Mouse (Mus musculus): ENCODE results near the gene Tjp1.

GRCm38 (mm10) chr7:65454269-65454668 lies 73.3 kb downstream of the Tjp1 start:
- TF ChIP-seq CTCF (IDR thresholded peaks at IDR 0.05; ENCODE audit: extremely low read depth, insufficient read depth, low read length) (no peak), POLR2A (IDR thresholded peaks at IDR 0.05; ENCODE audit: extremely low read depth, insufficient read depth, low read length) (no peak)
